Mouse (Mus musculus) embryo, embryonic 10 days (tissue): ENCODE measurements around the gene Nhlrc4.
A peak's percentile ranks its signal among the peaks of the same experiment; 100 is the strongest.

Source experiments
- DNase-seq: peaks from one replicate; pipeline ENCODE4 v3.0.0-alpha.2; 2015; ENCODE audit warnings: low spot score

The Nhlrc4 gene

GRCm38 (mm10) chr17:25925348-25925747 is 19.4 kb downstream of the Nhlrc4 start:
- no peak for DNase-seq

GRCm38 (mm10) chr17:25922120-25922519 is 22.6 kb downstream of the Nhlrc4 start:
- DNase-seq, result no peak

DNA sequence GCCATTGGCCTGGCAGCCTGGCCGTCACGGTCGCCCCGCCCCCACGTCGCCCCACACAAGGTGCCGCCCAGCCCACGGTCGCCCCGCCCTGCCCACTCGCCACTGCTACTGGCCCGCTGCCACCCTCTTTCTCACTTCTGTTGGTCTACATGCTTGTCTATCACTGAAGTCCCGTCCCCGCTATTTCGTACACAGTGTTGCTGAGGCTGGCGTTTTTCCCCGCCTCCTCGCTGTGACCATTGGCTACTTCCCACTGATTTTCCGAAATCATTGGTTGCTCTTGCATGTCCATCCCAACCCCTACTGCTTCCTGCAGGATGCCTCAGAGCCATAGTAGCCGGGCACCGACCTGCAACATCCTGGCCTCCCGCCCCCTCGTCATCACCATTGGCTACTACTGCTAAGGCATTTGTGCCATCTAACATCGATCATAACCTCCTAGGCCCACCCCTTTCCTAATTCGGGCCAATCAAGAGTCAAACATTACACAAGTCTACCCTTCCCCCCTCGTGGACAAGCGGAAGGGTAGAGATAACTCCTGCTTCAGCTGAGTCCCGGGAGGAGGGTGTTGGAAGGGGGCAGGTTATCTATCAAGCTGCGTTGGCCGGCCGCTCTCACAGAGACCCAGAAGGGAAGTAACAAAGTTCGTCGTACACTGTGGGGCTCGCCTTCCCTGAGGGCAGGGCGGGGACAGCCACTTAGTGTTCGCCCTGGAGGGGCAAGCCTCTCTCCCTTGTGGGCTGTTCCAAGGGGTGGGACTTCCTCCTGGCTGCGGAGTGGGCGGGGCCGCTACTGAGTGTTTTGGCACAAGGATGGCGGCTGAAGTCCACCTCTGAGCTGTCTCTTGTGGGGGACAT is 24.7 kb downstream of the Nhlrc4 start:
- DNase-seq, result peak; percentile 100

GRCm38 (mm10) chr17:25919144-25919785 is 25.5 kb downstream of the Nhlrc4 start, which contains the start of gene Rab40c:
Rab40c (minus strand) TSS chr17:25919727.
- peak; percentile 35 for DNase-seq

DNA sequence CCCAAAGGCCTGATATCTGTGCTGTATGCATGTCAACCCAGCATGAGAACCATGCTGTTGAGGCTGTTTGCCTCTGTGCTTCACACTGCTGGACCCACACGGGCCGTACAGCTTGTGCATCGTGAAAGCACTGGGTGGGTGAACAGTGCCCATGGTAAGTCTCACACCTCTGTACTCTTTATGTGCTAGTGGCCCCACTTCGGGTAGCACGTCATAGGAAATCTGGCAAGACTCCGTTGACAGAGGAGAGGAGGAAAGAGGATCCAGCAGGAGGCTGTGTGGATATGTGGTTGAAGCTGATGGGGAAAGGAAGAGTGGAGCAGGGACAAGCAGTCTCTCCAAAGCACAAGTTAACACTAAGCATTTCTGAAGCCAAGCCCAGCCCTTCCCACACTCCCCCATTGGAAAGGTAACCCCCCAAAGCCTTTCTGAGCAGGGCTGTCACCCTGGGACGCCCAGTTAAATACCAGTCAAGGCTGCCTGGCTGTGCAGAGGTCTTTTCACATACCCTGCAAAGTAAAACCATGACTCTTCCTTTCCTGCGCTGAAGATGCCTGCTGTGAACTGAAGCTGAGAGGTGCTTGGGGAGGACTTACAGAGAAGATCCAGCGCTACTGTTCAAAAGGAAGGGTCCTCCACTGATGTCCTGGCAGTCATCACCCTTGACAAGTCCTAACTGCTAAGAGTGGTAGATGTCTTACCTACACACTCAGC is 26.6 kb downstream of the Nhlrc4 start:
- no peak for DNase-seq

GRCm38 (mm10) chr17:25916931-25917647 is 27.7 kb downstream of the Nhlrc4 start:
- no peak for DNase-seq

- no peak for DNase-seq
Observed at GRCm38 (mm10) chr17:25914295-25914694, 30.5 kb downstream of the Nhlrc4 start.

DNA sequence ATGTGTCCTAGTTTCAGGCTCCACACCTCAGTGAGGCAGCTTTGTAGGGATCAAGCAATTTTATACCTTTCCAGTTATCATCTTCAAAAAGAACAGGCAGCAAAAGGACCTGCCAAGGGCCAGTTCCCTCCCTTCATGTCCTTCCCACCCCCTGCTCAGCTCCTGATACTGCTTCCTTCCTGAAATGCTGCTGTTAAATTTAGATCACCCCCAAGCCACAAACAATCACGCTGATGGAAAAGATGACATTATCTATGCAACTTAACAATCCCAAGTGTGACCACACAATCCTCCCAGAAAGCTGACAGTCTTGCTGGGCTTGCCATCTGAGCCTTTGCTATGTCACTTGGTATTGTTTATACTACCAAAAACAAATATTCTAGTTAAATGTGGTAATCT is 30.9 kb downstream of the Nhlrc4 start:
- DNase-seq, result no peak

DNA sequence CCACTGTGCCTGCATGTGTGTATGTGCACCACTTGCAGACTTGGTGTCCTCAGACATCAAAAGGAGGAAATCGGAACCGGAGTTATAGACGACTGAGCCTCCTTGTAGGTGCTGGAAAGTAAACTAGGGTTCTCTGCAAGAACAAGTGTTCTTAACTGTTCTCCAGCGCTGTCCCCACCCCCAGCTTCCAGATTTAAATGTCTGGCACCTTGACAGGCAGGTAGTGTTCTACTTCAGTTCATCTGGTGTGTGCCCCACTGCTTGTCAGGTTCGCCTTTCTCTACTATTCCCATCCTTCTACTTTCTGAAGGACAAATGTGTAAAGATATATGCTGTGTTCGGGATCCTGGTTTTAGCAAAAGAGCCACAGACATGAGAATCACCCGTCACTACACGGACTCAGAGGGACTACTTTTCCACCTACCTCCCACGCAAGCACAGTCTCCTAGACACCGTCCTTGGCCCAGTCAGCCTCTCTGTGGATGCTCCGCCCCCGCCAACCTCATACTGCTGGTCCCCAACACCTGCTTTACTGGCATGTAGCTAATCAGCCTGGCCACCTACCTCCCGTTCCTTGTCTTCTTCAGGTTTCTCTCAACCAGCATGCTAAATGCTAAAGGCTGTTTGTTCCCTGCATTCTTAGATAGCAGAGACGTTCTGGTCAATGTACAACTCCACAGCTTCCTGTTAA is 31.4 kb downstream of the Nhlrc4 start:
- DNase-seq, result no peak

DNA sequence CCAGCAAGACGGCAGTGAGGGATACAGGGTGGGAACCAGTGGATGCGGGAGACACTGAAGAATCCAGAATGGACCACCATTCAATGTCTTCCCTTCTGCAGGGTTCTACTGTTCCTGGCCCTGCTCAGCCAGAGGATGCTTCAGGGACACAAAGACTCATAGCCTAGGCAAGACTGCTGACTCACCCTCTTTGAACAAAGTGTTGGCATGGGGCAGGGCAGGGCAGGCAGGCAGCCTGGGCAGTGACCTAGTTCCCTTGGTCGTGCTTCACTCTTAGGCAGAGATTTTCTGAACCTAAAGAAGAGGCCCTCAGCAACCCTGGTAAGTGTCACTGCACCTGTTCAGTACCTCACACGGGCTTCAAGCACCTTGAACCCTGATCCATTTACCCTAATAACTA is 32.9 kb downstream of the Nhlrc4 start:
- no peak for DNase-seq

GRCm38 (mm10) chr17:25907640-25908039 is 37.1 kb downstream of the Nhlrc4 start:
- no peak for DNase-seq

DNA sequence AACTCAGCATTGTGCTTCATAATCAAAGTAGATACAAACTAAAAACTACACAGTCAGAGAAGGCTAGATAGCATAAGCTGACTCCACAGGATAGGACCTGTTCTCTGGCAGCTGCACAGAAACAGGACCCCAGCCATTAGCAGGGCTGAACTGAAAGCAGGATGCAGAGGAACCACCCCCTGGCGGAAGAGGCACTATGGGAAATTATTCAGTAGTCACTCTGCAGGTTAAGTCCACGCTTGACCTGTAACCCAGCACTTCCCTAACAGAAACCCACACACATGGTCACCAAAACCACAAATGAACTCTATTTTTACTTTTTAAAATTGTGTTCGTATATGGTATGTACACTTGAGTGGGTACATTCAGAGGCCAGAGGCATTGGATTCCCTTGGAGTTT is 41.7 kb downstream of the Nhlrc4 start:
- no peak for DNase-seq

GRCm38 (mm10) chr17:25900193-25900592 is 44.6 kb downstream of the Nhlrc4 start:
- DNase-seq, result no peak

DNA sequence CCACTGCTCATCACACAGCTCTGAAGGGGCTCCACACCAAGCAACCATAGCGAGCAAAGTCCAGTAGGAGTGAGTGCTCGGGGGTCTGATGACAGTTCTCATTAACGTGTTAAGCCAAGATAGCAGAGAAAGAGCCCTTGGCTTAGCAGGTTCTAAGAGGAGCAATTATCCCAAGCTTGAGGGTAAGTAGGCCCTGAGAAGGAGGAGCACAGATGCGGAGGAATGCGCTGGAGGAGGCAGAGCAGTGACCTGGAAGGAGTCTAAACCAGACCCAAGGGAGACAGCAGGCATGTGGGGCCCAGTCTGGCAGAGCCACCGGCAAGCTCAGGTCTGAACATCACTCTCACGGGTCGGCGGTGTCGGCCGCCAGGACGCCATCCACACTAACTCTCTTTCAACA is 48.9 kb downstream of the Nhlrc4 start:
- peak; percentile 22 for DNase-seq

DNA sequence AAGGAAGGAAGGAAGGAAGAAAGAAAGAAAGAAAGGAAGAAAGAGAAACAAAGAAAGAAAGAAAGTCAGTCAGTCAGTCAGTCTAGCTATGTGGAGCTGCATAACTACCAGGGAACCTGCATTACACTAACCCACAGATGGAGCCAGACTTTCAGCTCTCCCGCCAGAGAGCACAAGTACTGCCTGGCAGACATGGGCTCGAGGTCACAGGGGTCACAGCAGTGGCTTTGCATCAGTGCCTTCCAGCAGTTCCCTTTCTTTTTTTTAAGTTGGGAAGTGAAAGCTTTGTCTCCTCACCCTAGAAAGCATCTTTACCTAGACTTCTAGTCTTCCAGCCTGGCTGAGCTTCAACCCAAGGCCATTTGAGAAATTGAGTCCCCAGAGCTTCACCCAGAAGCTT is 49.3 kb downstream of the Nhlrc4 start:
- DNase-seq, result peak; percentile 78

DNA sequence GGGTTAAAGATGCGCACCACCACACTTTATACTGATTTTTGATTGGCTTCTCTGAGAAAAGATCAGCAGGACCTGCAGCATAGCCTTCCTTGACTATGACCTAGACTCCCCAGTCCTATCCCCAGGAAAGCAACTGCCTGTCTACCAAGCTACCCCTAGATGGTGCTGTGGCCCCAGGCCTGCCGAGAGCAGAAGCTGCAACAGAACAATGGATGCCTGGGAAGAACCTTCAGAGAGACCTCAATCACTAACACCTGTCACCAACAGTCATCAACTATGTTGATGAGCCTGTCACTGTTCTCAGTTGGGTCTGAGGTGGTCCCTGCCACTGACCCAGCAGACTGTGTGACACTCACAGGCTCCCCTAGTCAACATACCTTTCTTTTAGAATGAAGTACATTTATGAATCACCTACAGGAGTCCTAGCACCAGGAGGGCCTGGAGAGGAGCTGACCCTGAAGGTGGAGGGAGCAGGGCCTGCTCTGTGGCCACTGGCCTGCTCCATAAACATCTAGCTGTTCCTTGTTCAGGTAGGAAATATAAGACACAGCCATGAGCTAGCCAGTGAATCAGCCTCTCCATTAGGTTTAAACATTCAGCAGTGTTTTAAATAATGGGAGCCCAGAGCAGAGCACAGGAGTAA is 50.7 kb downstream of the Nhlrc4 start:
- peak; percentile 89 for DNase-seq
